Mouse (Mus musculus): ENCODE data around the gene Slc12a5. TPM values are rescaled to one million over a fixed set of nuclear protein-coding genes. Genes with fewer than 3 reads are reported as not detected.
A peak's percentile ranks its signal among the peaks of the same experiment; 100 is the strongest.

The Slc12a5 gene
- total and polyA plus RNA-seq, 3 experiments = 0.50 to 1.3 TPM; not detected in 1

DNA sequence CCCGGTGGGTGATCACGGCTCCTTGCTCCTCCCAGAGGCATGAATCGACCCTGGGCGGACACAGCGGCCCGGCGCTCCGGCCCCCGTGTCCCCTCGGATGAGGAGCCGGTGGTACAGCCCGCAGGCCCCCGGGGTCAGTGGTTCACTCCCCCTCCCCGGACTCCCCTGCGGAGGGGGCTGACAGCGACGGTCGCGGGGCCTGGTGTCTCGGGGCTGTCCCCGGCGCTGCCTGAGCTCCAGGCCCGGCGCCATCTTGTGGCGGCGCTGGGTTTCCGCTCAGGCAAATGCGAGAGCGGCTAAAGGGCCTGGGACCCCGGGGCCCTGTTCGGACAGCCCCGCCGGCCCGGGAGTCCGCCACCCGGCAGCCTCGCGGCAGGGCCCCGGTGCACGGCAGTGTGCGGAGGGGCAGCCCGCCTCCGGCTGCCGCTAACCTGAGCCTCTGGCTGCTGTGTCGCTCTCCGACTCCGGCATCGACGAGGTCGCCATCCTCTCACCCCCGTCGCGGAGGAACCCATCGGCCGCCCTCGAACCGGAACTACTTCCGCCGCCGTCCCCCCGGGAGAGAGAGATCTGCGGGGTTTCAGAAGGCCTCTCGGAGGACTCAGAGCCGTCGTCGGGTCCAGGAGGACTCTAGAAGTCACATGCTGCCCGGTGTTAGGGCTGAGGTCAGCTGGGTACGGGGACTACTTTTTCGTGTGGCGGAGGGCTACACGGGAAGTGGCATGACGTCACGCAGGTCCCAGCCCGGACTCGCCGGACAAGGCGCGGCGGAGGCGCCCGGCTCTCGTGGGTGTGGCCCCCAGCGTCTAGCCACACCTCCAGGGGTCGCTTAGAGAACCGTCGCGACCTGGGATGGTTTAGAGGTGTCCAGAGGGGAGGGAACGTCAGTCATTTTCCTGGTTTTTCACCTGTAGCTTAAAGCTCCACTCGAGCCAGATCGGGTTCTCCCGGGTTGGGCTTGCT, 49.2 kb upstream of the Slc12a5 start, which contains the start of gene Zfp335:
TSS of gene Zfp335 (minus strand) at position 672 of the 963 bp plus-strand sequence.
- H3K79me2 ChIP-seq (ENCODE audit: control insufficient read depth, insufficient read depth, low read length, poor library complexity) = peaks cover 25% of the 10 kb centered on the region
- peaks cover 3 to 14% of the 10 kb centered on the region in 2 experiments for H3K36me3 ChIP-seq (ENCODE audit: control insufficient read depth in 1 of 2, insufficient read depth in 2 of 2, low read length in 2 of 2)
- H3K27ac ChIP-seq (ENCODE audit: control insufficient read depth, low read depth, low read length) = peak within 1 kb of the TSS; percentile 93
- H3K9ac ChIP-seq (ENCODE audit: control insufficient read depth, low read depth, low read length, poor library complexity, severe bottlenecking) = peak within 1 kb of the TSS; percentile 94
- peak; percentile 96 for DNase-seq (ENCODE audit: low read depth, low spot score)
- no peaks in the 10 kb centered on the region for H3K9me3 ChIP-seq (replicated peaks; ENCODE audit: insufficient read depth, low read length)
- peaks cover 8 to 21% of the 10 kb centered on the region in 2 experiments for H3K4me1 ChIP-seq (ENCODE audit: control insufficient read depth in 1 of 2, insufficient read depth in 2 of 2, low read length in 2 of 2)
- peak within 1 kb of the TSS; percentile 73 to 78 for H3K4me3 ChIP-seq (ENCODE audit: control insufficient read depth in 1 of 2, insufficient read depth in 1 of 2, low read depth in 2 of 2, low read length in 2 of 2)
- H3K27me3 ChIP-seq (ENCODE audit: control insufficient read depth in 1 of 2, insufficient read depth in 2 of 2, low read length in 2 of 2) = no peaks in the 10 kb centered on the region
- TF ChIP-seq POLR2AphosphoS5 (IDR thresholded peaks at IDR 0.05; ENCODE audit: borderline replicate concordance, low read depth, low read length) = no peak
- no peak for TF ChIP-seq MEF2A (IDR thresholded peaks at IDR 0.05; ENCODE audit: extremely low read depth, insufficient replicate concordance, low read depth, low read length, poor library complexity, severe bottlenecking)
- peak; percentile 88 for TF ChIP-seq ZMIZ1 (IDR thresholded peaks at IDR 0.05; ENCODE audit: low read depth, low read length)
- peak; percentile 86; the same call in 1 of the 2 replicates for TF ChIP-seq CHD1 (IDR thresholded peaks at IDR 0.05; ENCODE audit: low read depth, low read length)
- TF ChIP-seq EP300 (IDR thresholded peaks at IDR 0.05; ENCODE audit: low read depth in 1 of 2, low read length in 2 of 2) = no peak
- no peak for TF ChIP-seq MYC (IDR thresholded peaks at IDR 0.05; ENCODE audit: low read depth, low read length)
- no peak for TF ChIP-seq USF2 (IDR thresholded peaks at IDR 0.05; ENCODE audit: borderline replicate concordance in 1 of 2, insufficient read depth in 1 of 2, low read depth in 1 of 2, low read length in 2 of 2)
- peak; percentile 90 for TF ChIP-seq NELFE (IDR thresholded peaks at IDR 0.05; ENCODE audit: low read depth, low read length)
- TF ChIP-seq ZKSCAN1 (IDR thresholded peaks at IDR 0.05; ENCODE audit: low read depth, low read length) = no peak
- 0 out of 2 replicates have a peak, but pooled peaks have one; percentile 72 for TF ChIP-seq UBTF (IDR thresholded peaks at IDR 0.05; ENCODE audit: borderline replicate concordance, insufficient read depth, low read depth, low read length)
- TF ChIP-seq ETS1 (IDR thresholded peaks at IDR 0.05; ENCODE audit: low read depth, low read length) = no peak
- TF ChIP-seq CHD2 (IDR thresholded peaks at IDR 0.05; ENCODE audit: low read length) = no peak
- TF ChIP-seq SIN3A (IDR thresholded peaks at IDR 0.05; ENCODE audit: low read length) = peak; percentile 78; the same call in 1 of the 2 replicates
- TF ChIP-seq POLR2A (IDR thresholded peaks at IDR 0.05; ENCODE audit: control insufficient read depth in 1 of 2, insufficient read depth in 1 of 2, low read depth in 1 of 2, low read length in 2 of 2, poor library complexity in 1 of 2) = peak; percentile 34 to 98
- no peak for TF ChIP-seq ZNF384 (IDR thresholded peaks at IDR 0.05; ENCODE audit: low read depth, low read length)
- no peak for TF ChIP-seq MAFK (IDR thresholded peaks at IDR 0.05; ENCODE audit: borderline replicate concordance, low read depth, low read length)
- no peak for TF ChIP-seq RAD21 (IDR thresholded peaks at IDR 0.05; ENCODE audit: low read depth, low read length)
- peak; percentile 80 for TF ChIP-seq ELF1 (IDR thresholded peaks at IDR 0.05; ENCODE audit: low read depth, low read length)
- no peak; the same call in 1 of the 2 replicates for TF ChIP-seq TCF12 (IDR thresholded peaks at IDR 0.05; ENCODE audit: low read depth, low read length)
- TF ChIP-seq MAZ (IDR thresholded peaks at IDR 0.05; ENCODE audit: low read depth, low read length) = peak; percentile 89
- no peak for TF ChIP-seq BHLHE40 (IDR thresholded peaks at IDR 0.05; ENCODE audit: borderline replicate concordance, low read depth, low read length)
- 0 out of 2 replicates have a peak, but pooled peaks have one; percentile 9 for TF ChIP-seq SMC3 (IDR thresholded peaks at IDR 0.05; ENCODE audit: low read depth, low read length)
- peak; percentile 94 for TF ChIP-seq POLR2AphosphoS2 (IDR thresholded peaks at IDR 0.05; ENCODE audit: low read length)
- TF ChIP-seq HCFC1 (IDR thresholded peaks at IDR 0.05; ENCODE audit: low read depth, low read length) = peak; percentile 85
- no peak for TF ChIP-seq MYB (IDR thresholded peaks at IDR 0.05; ENCODE audit: low read depth, low read length)
- peak; percentile 69 for TF ChIP-seq TBP (IDR thresholded peaks at IDR 0.05; ENCODE audit: low read depth, low read length)
- TF ChIP-seq GABPA (IDR thresholded peaks at IDR 0.05; ENCODE audit: low read depth, low read length) = no peak
- TF ChIP-seq USF1 (IDR thresholded peaks at IDR 0.05; ENCODE audit: low read depth, low read length) = no peak; the same call in 1 of the 2 replicates
- TF ChIP-seq CTCF (IDR thresholded peaks at IDR 0.05 in 2 of 3, conservative IDR thresholded peaks at IDR 0.05 in 1 of 3; ENCODE audit: control insufficient read depth in 1 of 3, insufficient read depth in 1 of 3, low read depth in 2 of 3, low read length in 3 of 3, poor library complexity in 1 of 3, severe bottlenecking in 1 of 3) = peak in 1 of 3 experiments; percentile 30; a peak in 3 of 6 replicates
- TF ChIP-seq RCOR1 (IDR thresholded peaks at IDR 0.05; ENCODE audit: low read depth, low read length) = no peak
- no peak for TF ChIP-seq NRF1 (IDR thresholded peaks at IDR 0.05; ENCODE audit: insufficient read depth, low read depth, low read length, poor library complexity, severe bottlenecking)
- no peak for TF ChIP-seq TAL1 (IDR thresholded peaks at IDR 0.05; ENCODE audit: low read length)
- no peak for TF ChIP-seq MXI1 (IDR thresholded peaks at IDR 0.05; ENCODE audit: low read depth, low read length)
- no peak for TF ChIP-seq GATA1 (IDR thresholded peaks at IDR 0.05; ENCODE audit: low read depth, low read length)

All from MEL (cell line).